Mouse (Mus musculus) stomach, embryonic 14.5 days (tissue): ENCODE measurements around the gene Hdac11. TPM values are rescaled to one million over a fixed set of nuclear protein-coding genes. Genes with fewer than 3 reads are reported as not detected.

Experiments
- ATAC-seq: fragments of 200-750 bp; cut with Nextera tagmentation; 2 replicates; pipeline ENCODE4 v1.8.0; 2017; ENCODE audit warnings: low read depth, moderate TSS enrichment; ENCODE audit not compliant: insufficient number of reproducible peaks, insufficient read depth, low FRiP score
- H3K27ac ChIP-seq: fragments of 300-500 bp; sonication (generic); 2 replicates; pipeline ENCODE4 v1.5.1; 2014; ENCODE audit warnings: mild to moderate bottlenecking, low read length, moderate library complexity, mixed read lengths
- H3K27me3 ChIP-seq: fragments of 300-500 bp; sonication (generic); 2 replicates; pipeline ENCODE4 v1.6.1; 2014; ENCODE audit warnings: low read length, control low read depth, mixed read lengths; ENCODE audit not compliant: control insufficient read depth, insufficient read depth
- H3K36me3 ChIP-seq: fragments of 300-500 bp; sonication (generic); 2 replicates; pipeline ENCODE4 v1.6.1; 2014; ENCODE audit warnings: mild to moderate bottlenecking, control low read depth, low read length, moderate library complexity, mixed read lengths; ENCODE audit not compliant: control insufficient read depth, insufficient read depth
- H3K4me1 ChIP-seq: fragments of 300-500 bp; sonication (generic); 2 replicates; pipeline ENCODE4 v1.6.1; 2014; ENCODE audit warnings: low read length, control low read depth, mixed read lengths; ENCODE audit not compliant: control insufficient read depth, insufficient read depth
- H3K4me2 ChIP-seq: fragments of 300-500 bp; sonication (generic); replicated peaks from 2 replicates; pipeline ENCODE4 v1.6.1; 2014; ENCODE audit warnings: low read depth, low read length, control low read depth
- H3K4me3 ChIP-seq: fragments of 300-500 bp; sonication (generic); 2 replicates; pipeline ENCODE4 v1.5.1; 2014; ENCODE audit warnings: low read depth, low read length, control low read depth
- H3K9ac ChIP-seq: fragments of 300-500 bp; sonication (generic); replicated peaks from 2 replicates; pipeline ENCODE4 v1.6.1; 2014; ENCODE audit warnings: low read depth, mild to moderate bottlenecking, control low read depth, low read length, moderate library complexity, mixed read lengths
- H3K9me3 ChIP-seq: fragments of 300-500 bp; sonication (generic); 2 replicates; pipeline ENCODE4 v1.6.1; 2016; ENCODE audit warnings: low read depth, low read length, control low read depth; ENCODE audit not compliant: control insufficient read depth
- WGBS: fragments of 180-500 bp; shearing (Covaris S2); extraction: QIAGEN DNeasy Blood & Tissue Kit; methylation state at CpG from one replicate; pipeline ENCODE4 v1.1.7; 2014; 5-methylcytosine and 5-hydroxymethylcytosine counted together
- polyA plus RNA-seq: library from polyadenylated mRNA; unstranded; fragments of >200 nt; fragmentation: Nextera tagmentation; extraction: Ambion mirVana; gene quantifications from 2 replicates; pipeline ENCODE4 v1.2.1, GENCODE M21; 2014

Gene Hdac11
- polyA plus RNA-seq, 1 experiment from 2014 or later = 9.5 TPM

- Histone ChIP-seq H3K4me2 (no peak overlapping the region), H3K27ac (no peak overlapping the region), H3K4me1 (no peaks in the 10 kb centered on the region), H3K9ac (no peak overlapping the region), H3K4me3 (no peak overlapping the region), H3K36me3 (no peaks in the 10 kb centered on the region), H3K9me3 (no peaks in the 10 kb centered on the region), H3K27me3 (no peaks in the 10 kb centered on the region)
- ATAC-seq = no peak
- WGBS = 33% methylated on average over 7 of the region's 7 CpGs
Observed at GRCm38 (mm10) chr6:91124286-91125227, 31.9 kb upstream of the Hdac11 start.

- Histone ChIP-seq H3K27ac (no peak overlapping the region), H3K36me3 (no peaks in the 10 kb centered on the region), H3K4me1 (no peaks in the 10 kb centered on the region), H3K9me3 (no peaks in the 10 kb centered on the region), H3K4me2 (no peak overlapping the region), H3K4me3 (no peak overlapping the region), H3K9ac (no peak overlapping the region), H3K27me3 (no peaks in the 10 kb centered on the region)
- 58% methylated on average over 2 of the region's 2 CpGs for WGBS
- no peak for ATAC-seq
Observed at GRCm38 (mm10) chr6:91125228-91125585, 31.3 kb upstream of the Hdac11 start.

DNA sequence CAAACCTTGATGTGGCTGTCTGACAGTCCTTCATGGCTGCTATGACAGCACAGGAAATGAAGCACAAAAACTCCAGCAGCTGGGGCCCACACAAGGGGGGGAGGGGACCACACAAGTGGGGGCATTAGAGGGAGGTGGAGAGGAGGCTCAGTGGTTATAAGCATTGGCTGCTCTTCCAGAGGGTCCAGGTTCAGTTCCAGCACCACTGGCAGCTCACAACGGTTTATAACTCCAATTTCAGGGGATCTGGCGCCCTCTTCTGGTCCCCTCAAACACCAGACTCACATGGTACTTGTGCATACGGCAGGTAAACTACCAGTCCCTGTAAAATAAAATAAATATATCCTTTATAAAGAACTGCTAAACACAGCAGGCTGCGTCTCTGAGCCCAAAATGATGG is 27.5 kb upstream of the Hdac11 start:
- Histone ChIP-seq H3K36me3 (no peaks in the 10 kb centered on the region), H3K9me3 (no peaks in the 10 kb centered on the region), H3K27me3 (no peaks in the 10 kb centered on the region), H3K27ac (no peak overlapping the region), H3K4me2 (no peak overlapping the region), H3K9ac (no peak overlapping the region), H3K4me3 (no peak overlapping the region), H3K4me1 (no peaks in the 10 kb centered on the region)
- no peak for ATAC-seq
- WGBS = 41% methylated on average over 4 of the region's 4 CpGs

- H3K4me2 ChIP-seq = no peak overlapping the region
- H3K27ac ChIP-seq = no peak overlapping the region
- no peaks in the 10 kb centered on the region for H3K27me3 ChIP-seq
- H3K9ac ChIP-seq = no peak overlapping the region
- whole genome bisulfite sequencing = 82% methylated on average over 1 of the region's 1 CpGs
- ATAC-seq = no peak
- H3K4me3 ChIP-seq = no peak overlapping the region
- H3K36me3 ChIP-seq = no peaks in the 10 kb centered on the region
- no peaks in the 10 kb centered on the region for H3K9me3 ChIP-seq
- H3K4me1 ChIP-seq = no peaks in the 10 kb centered on the region
Observed at GRCm38 (mm10) chr6:91130856-91131255, 25.6 kb upstream of the Hdac11 start.

DNA sequence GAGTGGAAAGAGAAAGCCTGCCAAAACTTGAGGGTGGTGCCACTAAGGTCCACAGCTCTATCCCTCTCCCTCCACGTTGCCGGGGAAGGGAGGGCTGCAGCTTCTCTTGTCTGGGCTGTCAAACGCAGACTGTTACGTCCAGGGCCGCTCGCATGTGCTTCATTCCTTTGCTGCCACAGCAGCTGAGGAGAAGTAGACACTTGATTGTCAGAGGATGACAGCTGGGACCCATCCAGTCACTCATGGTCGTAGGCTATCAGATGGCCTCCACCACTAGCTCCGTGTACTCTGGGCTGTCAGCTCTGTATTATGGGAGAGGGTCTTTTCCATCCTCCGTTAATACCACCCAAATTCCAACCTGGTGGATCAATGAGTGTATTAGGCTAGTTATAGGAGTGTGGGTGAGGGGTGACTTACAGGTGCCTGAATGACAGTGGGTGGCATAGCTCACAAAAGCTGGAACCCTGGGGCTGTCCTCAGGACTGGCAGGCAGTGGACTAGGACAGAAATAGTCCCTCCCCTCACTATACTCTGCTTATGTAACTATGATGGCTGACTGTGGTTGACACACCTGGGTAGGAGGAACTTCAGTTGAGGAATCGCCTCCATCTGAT is 19.0 kb upstream of the Hdac11 start:
- ATAC-seq = no peak
- no peak overlapping the region for H3K4me3 ChIP-seq
- H3K4me2 ChIP-seq = no peak overlapping the region
- H3K27ac ChIP-seq = no peak overlapping the region
- no peaks in the 10 kb centered on the region for H3K9me3 ChIP-seq
- H3K27me3 ChIP-seq = no peaks in the 10 kb centered on the region
- H3K4me1 ChIP-seq = no peaks in the 10 kb centered on the region
- 65% methylated on average over 10 of the region's 10 CpGs for WGBS
- no peaks in the 10 kb centered on the region for H3K36me3 ChIP-seq
- no peak overlapping the region for H3K9ac ChIP-seq

DNA sequence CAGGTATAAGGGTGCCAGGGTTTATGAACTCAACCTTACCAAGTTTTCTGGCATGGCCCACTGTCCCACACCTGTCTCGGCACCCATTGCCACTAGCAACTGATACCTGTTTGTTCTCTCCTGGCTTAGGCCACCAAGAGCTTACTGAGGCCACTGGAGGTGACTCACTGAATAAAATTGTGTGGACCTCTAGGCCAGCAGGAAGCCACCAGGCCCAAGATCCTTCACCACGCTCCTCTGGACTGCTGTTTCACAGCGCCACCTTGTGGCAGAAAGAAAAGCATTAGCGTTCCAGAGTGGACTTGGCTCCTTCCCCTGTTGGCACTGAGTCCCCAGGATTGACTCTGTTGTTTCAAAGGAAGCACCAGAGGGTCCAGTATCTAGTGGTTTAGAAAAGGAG is 16.6 kb upstream of the Hdac11 start:
- Histone ChIP-seq H3K4me3 (no peak overlapping the region), H3K4me1 (no peaks in the 10 kb centered on the region), H3K9me3 (no peaks in the 10 kb centered on the region), H3K27ac (no peak overlapping the region), H3K27me3 (no peaks in the 10 kb centered on the region), H3K4me2 (no peak overlapping the region), H3K9ac (no peak overlapping the region), H3K36me3 (no peaks in the 10 kb centered on the region)
- no peak for ATAC-seq
- WGBS = 26% methylated on average over 4 of the region's 4 CpGs

- no peak overlapping the region for H3K27ac ChIP-seq
- WGBS = 67% methylated on average over 3 of the region's 3 CpGs
- ATAC-seq = no peak
Observed at GRCm38 (mm10) chr6:91145056-91145455, 11.4 kb upstream of the Hdac11 start.

DNA sequence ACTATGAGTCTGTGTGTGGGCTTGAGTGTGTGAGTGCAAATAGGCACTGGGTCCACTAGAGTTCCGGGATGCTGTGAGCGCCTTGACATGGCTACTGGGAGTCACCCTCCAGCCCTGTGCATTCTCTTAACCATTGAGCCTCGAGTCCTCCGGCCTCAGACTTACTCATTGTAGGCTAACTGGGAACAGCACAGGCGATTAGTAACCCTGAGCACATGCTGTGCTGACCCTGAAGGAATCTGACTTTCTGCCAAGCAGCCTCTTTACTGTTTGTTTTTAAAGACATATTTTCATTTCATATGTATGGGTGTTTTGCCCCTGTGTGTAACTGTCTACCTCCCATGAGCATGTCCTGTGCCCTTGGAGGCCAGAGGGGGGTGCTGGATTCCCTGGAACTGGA is 10.9 kb upstream of the Hdac11 start:
- no peaks in the 10 kb centered on the region for H3K36me3 ChIP-seq
- no peaks in the 10 kb centered on the region for H3K9me3 ChIP-seq
- H3K4me2 ChIP-seq = no peak overlapping the region
- H3K4me3 ChIP-seq = no peak overlapping the region
- H3K27ac ChIP-seq = no peak overlapping the region
- H3K27me3 ChIP-seq = no peaks in the 10 kb centered on the region
- no peak for ATAC-seq
- WGBS = 74% methylated on average over 5 of the region's 5 CpGs
- no peaks in the 10 kb centered on the region for H3K4me1 ChIP-seq
- no peak overlapping the region for H3K9ac ChIP-seq

More at GRCm38 (mm10) chr6:91145056-91145455, 11.4 kb upstream of the Hdac11 start:
- no peaks in the 10 kb centered on the region for H3K4me1 ChIP-seq
- no peaks in the 10 kb centered on the region for H3K9me3 ChIP-seq
- no peak overlapping the region for H3K9ac ChIP-seq
- no peak overlapping the region for H3K4me3 ChIP-seq
- no peaks in the 10 kb centered on the region for H3K27me3 ChIP-seq
- H3K4me2 ChIP-seq = no peak overlapping the region
- no peaks in the 10 kb centered on the region for H3K36me3 ChIP-seq
